ENCODE assay signal across 8 mouse cellular contexts in genomic region chr6:143115011-143115445, GRCm38 (mm10). TPM values are rescaled to one million over a fixed set of nuclear protein-coding genes. Genes with fewer than 3 reads are reported as not detected.
A peak's percentile ranks its signal among the peaks of the same experiment; 100 is the strongest.
DNase-seq lines count a peak whose midpoint lies in the region; ATAC-seq and TF ChIP-seq lines count a peak whose summit lies in the region.

No protein-coding gene starts in this region.

- no peak for TF ChIP-seq CTCF in liver, adult 2 months (IDR thresholded peaks at IDR 0.05; ENCODE audit: low read depth, low read length)
- no peak for TF ChIP-seq CTCF in forebrain, postnatal 0 days (IDR thresholded peaks at IDR 0.05; ENCODE audit: low read depth)

- peaks cover 13% of the 10 kb centered on the region for H3K4me1 ChIP-seq in heart, embryonic 12.5 days (replicated peaks)
- peaks cover 3% of the 10 kb centered on the region; the same call in 1 of the 2 replicates for H3K4me1 ChIP-seq in liver, adult 2 months (ENCODE audit: control insufficient read depth, insufficient read depth, low read length)
- H3K4me1 ChIP-seq in hindbrain, embryonic 12.5 days = no peaks in the 10 kb centered on the region
- no peaks in the 10 kb centered on the region for H3K4me1 ChIP-seq in forebrain, postnatal 0 days (ENCODE audit: insufficient read depth)

- no peaks in the 10 kb centered on the region for H3K79me2 ChIP-seq in liver, adult 2 months (ENCODE audit: control insufficient read depth, insufficient read depth, low read length)

- no peaks in the 10 kb centered on the region for H3K27me3 ChIP-seq in heart, embryonic 12.5 days (replicated peaks)
- H3K27me3 ChIP-seq in liver, adult 2 months (ENCODE audit: control insufficient read depth, insufficient read depth, low read length) = no peaks in the 10 kb centered on the region
- no peaks in the 10 kb centered on the region for H3K27me3 ChIP-seq in hindbrain, embryonic 12.5 days
- no peaks in the 10 kb centered on the region for H3K27me3 ChIP-seq in forebrain, postnatal 0 days (ENCODE audit: insufficient read depth, low read length)

- no peak for TF ChIP-seq POLR2A in liver, adult 2 months (IDR thresholded peaks at IDR 0.05; ENCODE audit: extremely low read depth, insufficient read depth, low read length)

- peak overlapping the region; percentile 34 for H3K27ac ChIP-seq in heart, embryonic 12.5 days (ENCODE audit: poor library complexity, severe bottlenecking)
- H3K27ac ChIP-seq in liver, adult 2 months (replicated peaks; ENCODE audit: insufficient read depth, low read depth, low read length) = peak overlapping the region; percentile 4; the same call in 1 of the 2 replicates
- no peak overlapping the region for H3K27ac ChIP-seq in hindbrain, embryonic 12.5 days
- no peak overlapping the region for H3K27ac ChIP-seq in forebrain, postnatal 0 days (ENCODE audit: low read depth, low read length)

- ATAC-seq in heart, embryonic 12.5 days (ENCODE audit: insufficient number of reproducible peaks, low FRiP score) = peak; percentile 87
- peak; percentile 79 for ATAC-seq in erythroblast, adult 5-6 weeks (replicated peaks; ENCODE audit: low FRiP score, poor library complexity, severe bottlenecking)
- no peak for ATAC-seq in hindbrain, embryonic 12.5 days (ENCODE audit: low FRiP score)
- no peak for ATAC-seq in forebrain, postnatal 0 days

- WGBS in heart, embryonic 12.5 days = 26% methylated on average over 9 of the region's 9 CpGs
- WGBS in liver, adult 2 months = 26% methylated on average over 9 of the region's 9 CpGs
- 56% methylated on average over 9 of the region's 9 CpGs for WGBS in hindbrain, embryonic 12.5 days
- WGBS in forebrain, postnatal 0 days = 76% methylated on average over 9 of the region's 9 CpGs

- no peak for DNase-seq in heart, postnatal 25 days (ENCODE audit: low spot score)
- DNase-seq in liver, adult 2 months (ENCODE audit: extremely low read depth, low read depth, low spot score) = peak; percentile 48
- DNase-seq in spleen, postnatal 36 days (ENCODE audit: low spot score in 2 of 2) = peak; percentile 58 to 61
- DNase-seq in layer of hippocampus, adult 11-12 months (ENCODE audit: low spot score) = no peak
- no peak for DNase-seq in forebrain, postnatal 0 days

- H3K4me3 ChIP-seq in heart, embryonic 12.5 days = no peak overlapping the region
- H3K4me3 ChIP-seq in liver, adult 2 months (ENCODE audit: insufficient read depth, low read depth, low read length) = no peak overlapping the region
- no peak overlapping the region for H3K4me3 ChIP-seq in hindbrain, embryonic 12.5 days
- no peak overlapping the region for H3K4me3 ChIP-seq in forebrain, postnatal 0 days (ENCODE audit: low read depth, low read length)

- no peak overlapping the region for H3K4me2 ChIP-seq in heart, embryonic 12.5 days
- no peak overlapping the region for H3K4me2 ChIP-seq in hindbrain, embryonic 12.5 days (replicated peaks)
- no peak overlapping the region for H3K4me2 ChIP-seq in forebrain, postnatal 0 days (ENCODE audit: low read depth)

- H3K9me3 ChIP-seq in heart, embryonic 12.5 days (replicated peaks) = 0 out of 2 replicates have a peak, but pooled peaks cover 3% of the 10 kb centered on the region
- H3K9me3 ChIP-seq in hindbrain, embryonic 12.5 days (replicated peaks) = no peaks in the 10 kb centered on the region
- H3K9me3 ChIP-seq in forebrain, postnatal 0 days (ENCODE audit: low read length) = no peaks in the 10 kb centered on the region

- no peak overlapping the region for H3K9ac ChIP-seq in heart, embryonic 12.5 days
- H3K9ac ChIP-seq in liver, adult 2 months (ENCODE audit: low read depth, low read length) = no peak overlapping the region
- H3K9ac ChIP-seq in hindbrain, embryonic 12.5 days = no peak overlapping the region
- no peak overlapping the region for H3K9ac ChIP-seq in forebrain, postnatal 0 days

- no peaks in the 10 kb centered on the region for H3K36me3 ChIP-seq in heart, embryonic 12.5 days
- H3K36me3 ChIP-seq in liver, adult 2 months (ENCODE audit: control insufficient read depth, insufficient read depth, low read length) = no peaks in the 10 kb centered on the region
- H3K36me3 ChIP-seq in hindbrain, embryonic 12.5 days = no peaks in the 10 kb centered on the region
- H3K36me3 ChIP-seq in forebrain, postnatal 0 days (ENCODE audit: insufficient read depth) = no peaks in the 10 kb centered on the region

- intact Hi-C loops in heart, postnatal 25 days (cut with DNase I) = no loop called here

RNA-seq across cellular contexts. Expression of gene C2cd5, which starts 15.1 kb away (rescaled TPM):
- polyA plus RNA-seq in heart, embryonic 12.5 days (2016; fragmentation: Nextera tagmentation; extraction: Ambion mirVana) = 25.1 and 25.6 TPM in 2 replicates
- total RNA-seq in heart, postnatal 25 days (2021) = 10 to 100 TPM; 15.4 to 16.7 TPM
- 108 and 122 TPM in 2 replicates for total RNA-seq in erythroblast, adult 5-6 weeks (2015; ENCODE audit: low replicate concordance)
- total RNA-seq in erythroblast, adult 5-6 weeks (2017; ENCODE audit: low replicate concordance) = 98.8 and 106 TPM in 2 replicates
- total RNA-seq in liver, adult 2 months (2014; rRNA removed) = 4.1 and 4.6 TPM in 2 replicates
- 2.5 and 3.2 TPM in 2 replicates for polyA plus RNA-seq in liver, adult 2 months (2012; rRNA removed)
- polyA plus RNA-seq in hindbrain, embryonic 12.5 days (2016; fragmentation: Nextera tagmentation; extraction: Ambion mirVana) = 51.0 and 52.6 TPM in 2 replicates
- total RNA-seq in forebrain, postnatal 0 days (2014; rRNA removed) = 32.6 and 45.7 TPM in 2 replicates
- 10.7 and 18.5 TPM in 2 replicates for polyA plus RNA-seq in forebrain, postnatal 0 days (2015; fragmentation: Nextera tagmentation; extraction: Ambion mirVana)

RNA-seq across cellular contexts. Expression of gene Etnk1, which starts 52.0 kb away (rescaled TPM):
- 23.5 and 24.0 TPM in 2 replicates for polyA plus RNA-seq in heart, embryonic 12.5 days (2016; fragmentation: Nextera tagmentation; extraction: Ambion mirVana)
- total RNA-seq in heart, postnatal 25 days (2021) = 10 to 100 TPM; 23.1 to 26.1 TPM
- 37.8 and 42.1 TPM in 2 replicates for total RNA-seq in erythroblast, adult 5-6 weeks (2015; ENCODE audit: low replicate concordance)
- total RNA-seq in erythroblast, adult 5-6 weeks (2017; ENCODE audit: low replicate concordance) = 47.0 and 48.9 TPM in 2 replicates
- total RNA-seq in liver, adult 2 months (2014; rRNA removed) = 26.4 and 36.6 TPM in 2 replicates
- polyA plus RNA-seq in liver, adult 2 months (2012; rRNA removed) = 14.0 and 14.4 TPM in 2 replicates
- 43.4 and 45.9 TPM in 2 replicates for polyA plus RNA-seq in hindbrain, embryonic 12.5 days (2016; fragmentation: Nextera tagmentation; extraction: Ambion mirVana)
- total RNA-seq in forebrain, postnatal 0 days (2014; rRNA removed) = 92.4 and 116 TPM in 2 replicates
- 14.1 and 24.8 TPM in 2 replicates for polyA plus RNA-seq in forebrain, postnatal 0 days (2015; fragmentation: Nextera tagmentation; extraction: Ambion mirVana)

Comparison
In these comparisons a context has a peak if more than half of its experiments do, and no peak if none do; other contexts are left out.
1. ATAC-seq: peak in heart, embryonic 12.5 days (single experiment) and erythroblast, adult 5-6 weeks (single experiment); none in hindbrain, embryonic 12.5 days (single experiment) and forebrain, postnatal 0 days (single experiment).
2. H3K27ac ChIP-seq: peak in heart, embryonic 12.5 days (single experiment) and liver, adult 2 months (single experiment); none in hindbrain, embryonic 12.5 days (single experiment) and forebrain, postnatal 0 days (single experiment).
3. DNase-seq: peak in liver, adult 2 months (single experiment) and spleen, postnatal 36 days (2 of 2); none in heart, postnatal 25 days (single experiment), layer of hippocampus, adult 11-12 months (single experiment) and forebrain, postnatal 0 days (single experiment).